8 mouse cellular contexts compared by ENCODE assay signal in the genomic region with DNA sequence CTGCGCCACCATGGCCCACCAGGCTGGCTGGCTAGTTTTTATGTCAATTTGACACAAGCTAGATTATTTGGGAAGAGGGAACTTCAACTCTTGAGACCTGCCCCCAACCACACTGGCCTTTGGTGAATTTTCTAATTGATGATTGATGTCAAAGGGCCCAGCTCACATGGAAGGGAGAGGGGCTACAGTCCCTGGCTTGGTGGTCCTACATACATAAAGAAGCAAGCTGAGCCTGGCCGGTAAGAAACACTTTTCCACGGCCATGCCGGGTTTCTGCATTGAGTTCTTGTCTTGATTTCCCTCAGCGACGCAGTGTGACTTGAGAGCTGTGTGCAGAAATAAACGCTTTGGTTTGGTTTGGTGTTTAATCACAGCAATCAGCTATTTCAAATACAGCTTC. TPM values are rescaled to one million over a fixed set of nuclear protein-coding genes. Genes with fewer than 3 reads are reported as not detected.
A peak's percentile ranks its signal among the peaks of the same experiment; 100 is the strongest.
DNase-seq lines count a peak whose midpoint lies in the region; ATAC-seq and TF ChIP-seq lines count a peak whose summit lies in the region.

No protein-coding gene starts in this region.

- no peaks in the 10 kb centered on the region for H3K27me3 ChIP-seq in kidney, embryonic 16.5 days (ENCODE audit: insufficient read depth, low read length)
- H3K27me3 ChIP-seq in embryonic facial prominence, embryonic 15.5 days, result no peaks in the 10 kb centered on the region
- H3K27me3 ChIP-seq in hindbrain, embryonic 16.5 days (replicated peaks; ENCODE audit: control insufficient read depth, insufficient read depth, low read length), result no peaks in the 10 kb centered on the region
- H3K27me3 ChIP-seq in midbrain, postnatal 0 days (ENCODE audit: insufficient read depth, low read length), result no peaks in the 10 kb centered on the region

- H3K27ac ChIP-seq in kidney, embryonic 16.5 days (ENCODE audit: low read length), result no peak overlapping the region
- H3K27ac ChIP-seq in embryonic facial prominence, embryonic 15.5 days (replicated peaks), result peak overlapping the region; percentile 97; the same call in 1 of the 2 replicates
- H3K27ac ChIP-seq in hindbrain, embryonic 16.5 days (ENCODE audit: low read depth, low read length), result no peak overlapping the region
- peak overlapping the region; percentile 88; the same call in 1 of the 2 replicates for H3K27ac ChIP-seq in midbrain, postnatal 0 days (ENCODE audit: low read depth, low read length)

- 57% methylated on average over 7 of the region's 7 CpGs for WGBS in kidney, embryonic 16.5 days
- 45% methylated on average over 7 of the region's 7 CpGs for WGBS in embryonic facial prominence, embryonic 15.5 days
- 60% methylated on average over 7 of the region's 7 CpGs for WGBS in hindbrain, embryonic 16.5 days
- WGBS in midbrain, postnatal 0 days, result 45% methylated on average over 7 of the region's 7 CpGs

- H3K9me3 ChIP-seq in kidney, embryonic 16.5 days (ENCODE audit: low read length), result no peaks in the 10 kb centered on the region
- no peaks in the 10 kb centered on the region for H3K9me3 ChIP-seq in embryonic facial prominence, embryonic 15.5 days (replicated peaks)
- H3K9me3 ChIP-seq in hindbrain, embryonic 16.5 days (ENCODE audit: control insufficient read depth, low read length), result no peaks in the 10 kb centered on the region
- H3K9me3 ChIP-seq in midbrain, postnatal 0 days (ENCODE audit: low read length), result no peaks in the 10 kb centered on the region

- peaks cover 17% of the 10 kb centered on the region for H3K4me1 ChIP-seq in kidney, embryonic 16.5 days (ENCODE audit: insufficient read depth, low read length)
- peaks cover 22% of the 10 kb centered on the region for H3K4me1 ChIP-seq in embryonic facial prominence, embryonic 15.5 days
- H3K4me1 ChIP-seq in hindbrain, embryonic 16.5 days (ENCODE audit: control insufficient read depth, insufficient read depth, low read depth, low read length), result peaks cover 8% of the 10 kb centered on the region
- H3K4me1 ChIP-seq in midbrain, postnatal 0 days (ENCODE audit: insufficient read depth, low read length), result no peaks in the 10 kb centered on the region; the same call in 1 of the 2 replicates

- TF ChIP-seq CTCF in midbrain, postnatal 0 days (IDR thresholded peaks at IDR 0.05), result no peak

- ATAC-seq in kidney, embryonic 16.5 days (ENCODE audit: low FRiP score, low TSS enrichment), result no peak
- no peak for ATAC-seq in embryonic facial prominence, embryonic 15.5 days (ENCODE audit: insufficient number of reproducible peaks, low FRiP score, low TSS enrichment, low read depth)
- no peak for ATAC-seq in hindbrain, embryonic 16.5 days
- no peak for ATAC-seq in midbrain, postnatal 0 days (ENCODE audit: low FRiP score)

- DNase-seq in kidney, postnatal 36 days, result no peak
- no peak for DNase-seq in midbrain, postnatal 0 days (ENCODE audit: low spot score)
- DNase-seq in ovary, postnatal 14 days (ENCODE audit: low spot score), result no peak
- no peak for DNase-seq in natural killer cell, adult 2 months (ENCODE audit: low spot score in 2 of 2)
- no peak for DNase-seq in cerebellum, postnatal 4 days (ENCODE audit: low spot score in 2 of 2)

- no peak overlapping the region for H3K4me3 ChIP-seq in kidney, embryonic 16.5 days (ENCODE audit: low read length)
- H3K4me3 ChIP-seq in embryonic facial prominence, embryonic 15.5 days (replicated peaks), result peak overlapping the region; percentile 92
- H3K4me3 ChIP-seq in hindbrain, embryonic 16.5 days (ENCODE audit: low read length), result peak overlapping the region; percentile 83; the same call in 1 of the 2 replicates
- peak overlapping the region; percentile 73; the same call in 1 of the 2 replicates for H3K4me3 ChIP-seq in midbrain, postnatal 0 days (ENCODE audit: low read depth, low read length)

- 0 out of 2 replicates have a peak overlapping the region, but pooled peaks have one; percentile 82 for H3K4me2 ChIP-seq in kidney, embryonic 16.5 days (replicated peaks; ENCODE audit: low read depth, low read length)
- peak overlapping the region; percentile 67; the same call in 1 of the 2 replicates for H3K4me2 ChIP-seq in embryonic facial prominence, embryonic 15.5 days (replicated peaks)
- H3K4me2 ChIP-seq in hindbrain, embryonic 16.5 days (ENCODE audit: low read length), result peak overlapping the region; percentile 66
- peak overlapping the region; percentile 66 for H3K4me2 ChIP-seq in midbrain, postnatal 0 days (ENCODE audit: low read depth, low read length, poor library complexity, severe bottlenecking)

- no peak overlapping the region for H3K9ac ChIP-seq in kidney, embryonic 16.5 days (replicated peaks; ENCODE audit: low read length)
- H3K9ac ChIP-seq in embryonic facial prominence, embryonic 15.5 days, result no peak overlapping the region
- H3K9ac ChIP-seq in hindbrain, embryonic 16.5 days (ENCODE audit: low read depth, low read length), result no peak overlapping the region; the same call in 1 of the 2 replicates
- no peak overlapping the region for H3K9ac ChIP-seq in midbrain, postnatal 0 days (replicated peaks; ENCODE audit: low read length, poor library complexity, severe bottlenecking)

- no peaks in the 10 kb centered on the region for H3K36me3 ChIP-seq in kidney, embryonic 16.5 days (ENCODE audit: insufficient read depth, low read length)
- no peaks in the 10 kb centered on the region for H3K36me3 ChIP-seq in embryonic facial prominence, embryonic 15.5 days
- H3K36me3 ChIP-seq in hindbrain, embryonic 16.5 days (ENCODE audit: control insufficient read depth, insufficient read depth, low read length), result no peaks in the 10 kb centered on the region
- H3K36me3 ChIP-seq in midbrain, postnatal 0 days (ENCODE audit: insufficient read depth, low read length), result no peaks in the 10 kb centered on the region

RNA-seq across cellular contexts. Expression of a gene that starts 1.3 kb away (rescaled TPM):
- polyA plus RNA-seq in kidney, embryonic 16.5 days (2015; fragmentation: Nextera tagmentation; extraction: Ambion mirVana), result 21.8 and 22.7 TPM in 2 replicates
- polyA plus RNA-seq in embryonic facial prominence, embryonic 15.5 days (2015; fragmentation: Nextera tagmentation; extraction: Ambion mirVana), result 60.1 and 61.6 TPM in 2 replicates
- polyA plus RNA-seq in hindbrain, embryonic 16.5 days (2015; fragmentation: Nextera tagmentation; extraction: Ambion mirVana), result 6.9 and 10.1 TPM in 2 replicates
- total RNA-seq in midbrain, postnatal 0 days (2014; rRNA removed), result 7.2 and 8.9 TPM in 2 replicates
- polyA plus RNA-seq in midbrain, postnatal 0 days (2015; fragmentation: Nextera tagmentation; extraction: Ambion mirVana), result 5.9 and 6.8 TPM in 2 replicates

Comparison
In these comparisons a context has a peak if more than half of its experiments do, and no peak if none do; other contexts are left out.
1. H3K27ac ChIP-seq: peak in embryonic facial prominence, embryonic 15.5 days (single experiment) and midbrain, postnatal 0 days (single experiment); none in kidney, embryonic 16.5 days (single experiment) and hindbrain, embryonic 16.5 days (single experiment).
2. Peak in every context shown above with its lines, with median percentiles within 50 percentile points of each other: H3K4me2 ChIP-seq.